Mouse (Mus musculus): ENCODE results near the gene Ccdc33. TPM values are rescaled to one million over a fixed set of nuclear protein-coding genes. Genes with fewer than 3 reads are reported as not detected.

The Ccdc33 gene
- total and polyA plus RNA-seq, 2 experiments from 2014 or later, result not detected

GRCm38 (mm10) chr9:58099836-58100565 lies 18.6 kb downstream of the Ccdc33 start:
- TF ChIP-seq EP300 (IDR thresholded peaks at IDR 0.05; ENCODE audit: low read depth) (no peak), CTCF (IDR thresholded peaks at IDR 0.05; ENCODE audit: low read depth) (no peak)
- DNase-seq (ENCODE audit: low spot score), result no peak
- ATAC-seq (ENCODE audit: insufficient read depth, low read depth), result no peak
- Histone ChIP-seq H3K36me3 (replicated peaks; ENCODE audit: control insufficient read depth, insufficient read depth, low read length) (no peaks in the 10 kb centered on the region), H3K27me3 (ENCODE audit: control insufficient read depth, insufficient read depth, low read length) (peaks cover 4% of the 10 kb centered on the region; the same call in 1 of the 2 replicates), H3K9me3 (replicated peaks; ENCODE audit: control insufficient read depth, low read length) (no peaks in the 10 kb centered on the region), H3K4me1 (ENCODE audit: control insufficient read depth, insufficient read depth) (no peaks in the 10 kb centered on the region), H3K27ac (ENCODE audit: low read depth) (no peak overlapping the region), H3K9ac (replicated peaks; ENCODE audit: low read depth, low read length) (no peak overlapping the region), H3K4me2 (ENCODE audit: low read depth, low read length) (no peak overlapping the region), H3K4me3 (ENCODE audit: low read depth, low read length) (no peak overlapping the region)
- WGBS, result 39% methylated on average over 5 of the region's 5 CpGs

GRCm38 (mm10) chr9:58096629-58097301 lies 21.9 kb downstream of the Ccdc33 start:
- Histone ChIP-seq H3K27me3 (ENCODE audit: control insufficient read depth, insufficient read depth, low read length) (no peaks in the 10 kb centered on the region), H3K9ac (replicated peaks; ENCODE audit: low read depth, low read length) (no peak overlapping the region), H3K4me2 (ENCODE audit: low read depth, low read length) (no peak overlapping the region), H3K27ac (ENCODE audit: low read depth) (no peak overlapping the region), H3K9me3 (replicated peaks; ENCODE audit: control insufficient read depth, low read length) (no peaks in the 10 kb centered on the region), H3K4me1 (ENCODE audit: control insufficient read depth, insufficient read depth) (0 out of 2 replicates have a peak, but pooled peaks cover 5% of the 10 kb centered on the region), H3K4me3 (ENCODE audit: low read depth, low read length) (no peak overlapping the region), H3K36me3 (replicated peaks; ENCODE audit: control insufficient read depth, insufficient read depth, low read length) (no peaks in the 10 kb centered on the region)
- ATAC-seq (ENCODE audit: insufficient read depth, low read depth) (no peak), DNase-seq (ENCODE audit: low spot score) (no peak)
- TF ChIP-seq CTCF (IDR thresholded peaks at IDR 0.05; ENCODE audit: low read depth) (no peak), EP300 (IDR thresholded peaks at IDR 0.05; ENCODE audit: low read depth) (no peak)
- 70% methylated on average over 5 of the region's 5 CpGs for WGBS

GRCm38 (mm10) chr9:58095977-58096376 lies 22.6 kb downstream of the Ccdc33 start:
- TF ChIP-seq CTCF (IDR thresholded peaks at IDR 0.05; ENCODE audit: low read depth) (no peak), EP300 (IDR thresholded peaks at IDR 0.05; ENCODE audit: low read depth) (no peak)
- no peak for ATAC-seq (ENCODE audit: insufficient read depth, low read depth)
- H3K27me3 ChIP-seq (ENCODE audit: control insufficient read depth, insufficient read depth, low read length), result no peaks in the 10 kb centered on the region
- H3K9ac ChIP-seq (replicated peaks; ENCODE audit: low read depth, low read length), result no peak overlapping the region
- no peak overlapping the region for H3K4me3 ChIP-seq (ENCODE audit: low read depth, low read length)
- H3K27ac ChIP-seq (ENCODE audit: low read depth), result no peak overlapping the region
- WGBS, result 85% methylated on average over 6 of the region's 6 CpGs
- H3K4me2 ChIP-seq (ENCODE audit: low read depth, low read length), result no peak overlapping the region
- DNase-seq (ENCODE audit: low spot score), result no peak
- H3K9me3 ChIP-seq (replicated peaks; ENCODE audit: control insufficient read depth, low read length), result no peaks in the 10 kb centered on the region
- H3K36me3 ChIP-seq (replicated peaks; ENCODE audit: control insufficient read depth, insufficient read depth, low read length), result no peaks in the 10 kb centered on the region
- H3K4me1 ChIP-seq (ENCODE audit: control insufficient read depth, insufficient read depth), result 0 out of 2 replicates have a peak, but pooled peaks cover 5% of the 10 kb centered on the region

GRCm38 (mm10) chr9:58093776-58094175 lies 24.8 kb downstream of the Ccdc33 start:
- Histone ChIP-seq H3K4me3 (ENCODE audit: low read depth, low read length) (no peak overlapping the region), H3K4me2 (ENCODE audit: low read depth, low read length) (no peak overlapping the region), H3K27me3 (ENCODE audit: control insufficient read depth, insufficient read depth, low read length) (no peaks in the 10 kb centered on the region), H3K36me3 (replicated peaks; ENCODE audit: control insufficient read depth, insufficient read depth, low read length) (no peaks in the 10 kb centered on the region), H3K9ac (replicated peaks; ENCODE audit: low read depth, low read length) (no peak overlapping the region), H3K4me1 (ENCODE audit: control insufficient read depth, insufficient read depth) (0 out of 2 replicates have a peak, but pooled peaks cover 5% of the 10 kb centered on the region), H3K9me3 (replicated peaks; ENCODE audit: control insufficient read depth, low read length) (no peaks in the 10 kb centered on the region), H3K27ac (ENCODE audit: low read depth) (no peak overlapping the region)
- WGBS, result 68% methylated on average over 3 of the region's 3 CpGs
- ATAC-seq (ENCODE audit: insufficient read depth, low read depth), result no peak
- TF ChIP-seq EP300 (IDR thresholded peaks at IDR 0.05; ENCODE audit: low read depth) (no peak), CTCF (IDR thresholded peaks at IDR 0.05; ENCODE audit: low read depth) (no peak)
- DNase-seq (ENCODE audit: low spot score), result no peak

GRCm38 (mm10) chr9:58092581-58093269 lies 25.9 kb downstream of the Ccdc33 start:
- TF ChIP-seq CTCF (IDR thresholded peaks at IDR 0.05; ENCODE audit: low read depth) (no peak), EP300 (IDR thresholded peaks at IDR 0.05; ENCODE audit: low read depth) (no peak)
- ATAC-seq (ENCODE audit: insufficient read depth, low read depth) (no peak), DNase-seq (ENCODE audit: low spot score) (no peak)
- no peak overlapping the region for H3K4me2 ChIP-seq (ENCODE audit: low read depth, low read length)
- H3K36me3 ChIP-seq (replicated peaks; ENCODE audit: control insufficient read depth, insufficient read depth, low read length), result no peaks in the 10 kb centered on the region
- H3K9me3 ChIP-seq (replicated peaks; ENCODE audit: control insufficient read depth, low read length), result no peaks in the 10 kb centered on the region
- no peak overlapping the region for H3K27ac ChIP-seq (ENCODE audit: low read depth)
- H3K4me1 ChIP-seq (ENCODE audit: control insufficient read depth, insufficient read depth), result 0 out of 2 replicates have a peak, but pooled peaks cover 5% of the 10 kb centered on the region
- no peak overlapping the region for H3K9ac ChIP-seq (replicated peaks; ENCODE audit: low read depth, low read length)
- H3K4me3 ChIP-seq (ENCODE audit: low read depth, low read length), result no peak overlapping the region
- WGBS, result 50% methylated on average over 7 of the region's 7 CpGs
- H3K27me3 ChIP-seq (ENCODE audit: control insufficient read depth, insufficient read depth, low read length), result no peaks in the 10 kb centered on the region

Data from heart, postnatal 0 days (tissue).